In genomic region chr4:77558404-77559202, GRCm38 (mm10) we compare ENCODE assay signal across 8 mouse cellular contexts.
DNase-seq lines count a peak whose midpoint lies in the region; ATAC-seq lines count a peak whose summit lies in the region.

No protein-coding gene starts in this region.

- intact Hi-C loops in gastrocnemius, postnatal 14 days (cut with DNase I; ENCODE audit: low total_unique reads) = no loop called here

- ATAC-seq in forebrain, embryonic 12.5 days (ENCODE audit: low FRiP score) = peak; percentile 86

- H3K4me3 ChIP-seq in forebrain, embryonic 12.5 days (replicated peaks) = no peak overlapping the region
- no peak overlapping the region for H3K4me3 ChIP-seq in midbrain, embryonic 10.5 days

- DNase-seq in gastrocnemius, postnatal 14 days = peak; percentile 6
- DNase-seq in gastrocnemius, postnatal 25 days = no peak
- DNase-seq in 416B (ENCODE audit: low read depth) = peak; percentile 33
- peak; percentile 73 for DNase-seq in brain, adult 2 months (ENCODE audit: low read depth, low spot score)
- peak; percentile 58 for DNase-seq in layer of hippocampus, adult 11-12 months (ENCODE audit: low spot score)
- DNase-seq in midbrain, embryonic 10.5 days (ENCODE audit: low spot score) = peak; percentile 34
- DNase-seq in urinary bladder, postnatal 36 days (ENCODE audit: low spot score in 2 of 2) = peak; percentile 3 to 9

- no peaks in the 10 kb centered on the region for H3K36me3 ChIP-seq in forebrain, embryonic 12.5 days (replicated peaks)
- H3K36me3 ChIP-seq in midbrain, embryonic 10.5 days = no peaks in the 10 kb centered on the region

- no peaks in the 10 kb centered on the region for H3K4me1 ChIP-seq in forebrain, embryonic 12.5 days
- no peaks in the 10 kb centered on the region for H3K4me1 ChIP-seq in midbrain, embryonic 10.5 days

- no peak overlapping the region for H3K27ac ChIP-seq in forebrain, embryonic 12.5 days
- H3K27ac ChIP-seq in midbrain, embryonic 10.5 days (replicated peaks) = no peak overlapping the region

- H3K9me3 ChIP-seq in forebrain, embryonic 12.5 days = no peaks in the 10 kb centered on the region
- no peaks in the 10 kb centered on the region for H3K9me3 ChIP-seq in midbrain, embryonic 10.5 days (replicated peaks)

- H3K9ac ChIP-seq in forebrain, embryonic 12.5 days = no peak overlapping the region

- WGBS in forebrain, embryonic 12.5 days = 23% methylated on average over 14 of the region's 14 CpGs
- 23% methylated on average over 14 of the region's 14 CpGs for WGBS in midbrain, embryonic 10.5 days

- H3K27me3 ChIP-seq in forebrain, embryonic 12.5 days = no peaks in the 10 kb centered on the region
- H3K27me3 ChIP-seq in midbrain, embryonic 10.5 days (ENCODE audit: low read depth, poor library complexity, severe bottlenecking) = no peaks in the 10 kb centered on the region

- no peak overlapping the region for H3K4me2 ChIP-seq in forebrain, embryonic 12.5 days
